Mouse (Mus musculus) thymus, postnatal 25 days (tissue): ENCODE measurements around the gene Cmtm6.

Experiments
- DNase-seq: peaks from one replicate; pipeline ENCODE4 v3.0.0; 2022

Cmtm6 gene

GRCm38 (mm10) chr9:114731871-114732682 lies 1.2 kb downstream of the Cmtm6 start:
- peak; percentile 36 for DNase-seq

GRCm38 (mm10) chr9:114733238-114733637 lies 2.3 kb downstream of the Cmtm6 start:
- DNase-seq = no peak

DNA sequence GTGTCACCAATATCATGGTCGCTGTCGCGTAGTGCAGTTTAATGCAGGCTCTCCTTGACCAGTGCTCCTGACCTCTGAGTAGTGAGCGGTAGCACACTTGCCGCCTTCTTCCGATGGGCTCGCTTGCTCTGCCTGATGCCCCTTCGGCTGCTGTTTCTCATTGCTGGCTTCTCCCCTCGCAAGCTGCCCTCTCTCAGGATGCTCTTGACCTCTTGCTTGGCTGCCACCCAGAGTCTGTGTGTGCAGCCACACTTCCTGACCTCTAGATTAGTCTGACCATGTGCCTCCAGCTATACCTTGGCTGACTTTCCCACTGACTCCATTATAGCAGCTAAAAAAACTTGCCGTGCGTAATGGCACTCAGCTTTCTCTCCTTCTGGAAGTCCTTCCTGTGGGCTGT lies 5.5 kb downstream of the Cmtm6 start:
- DNase-seq = no peak

- DNase-seq = no peak
These were observed 9.4 kb downstream of the Cmtm6 start for GRCm38 (mm10) chr9:114740336-114740735.

DNA sequence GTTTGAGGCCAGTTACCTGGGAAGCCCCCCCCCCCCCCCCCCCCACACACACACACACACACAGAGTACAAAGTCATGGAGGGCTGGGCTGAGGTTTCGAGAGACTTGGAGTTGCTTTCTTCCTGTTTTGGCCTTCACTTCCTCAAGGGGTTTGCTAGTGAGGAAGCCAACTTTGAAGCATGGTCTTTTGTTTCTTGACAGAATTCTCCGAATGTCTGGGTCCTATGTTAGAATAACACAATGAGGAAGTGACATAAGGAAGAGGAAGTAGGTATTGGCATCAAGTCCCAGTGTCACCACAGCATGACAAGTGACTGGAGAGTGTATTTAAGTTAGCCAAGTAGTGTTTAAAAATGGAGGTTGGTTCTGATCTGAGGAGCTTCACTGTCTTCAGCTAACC lies 11.8 kb downstream of the Cmtm6 start:
- DNase-seq = no peak

DNA sequence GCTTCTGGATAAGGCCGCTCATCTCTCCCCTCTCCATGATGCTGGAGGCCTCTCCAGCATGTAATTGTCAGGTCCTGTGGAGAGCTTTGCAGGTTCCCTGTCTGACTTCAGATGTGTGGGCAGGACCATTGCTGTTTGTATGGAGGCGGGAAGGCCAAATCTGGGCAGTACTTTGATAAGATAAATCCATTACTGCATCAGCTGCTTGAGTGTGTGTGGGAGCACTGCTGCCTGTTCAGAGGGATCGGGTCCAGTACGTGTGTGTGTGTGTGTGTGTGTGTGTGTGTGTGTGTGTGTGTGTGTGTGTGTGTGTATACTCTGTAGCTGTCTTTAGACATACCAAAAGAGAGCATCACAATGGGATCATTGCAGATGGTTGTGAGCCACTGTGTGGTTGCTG lies 14.2 kb downstream of the Cmtm6 start:
- DNase-seq = no peak

- DNase-seq = no peak
These were observed 14.7 kb downstream of the Cmtm6 start for GRCm38 (mm10) chr9:114745654-114746053.

DNA sequence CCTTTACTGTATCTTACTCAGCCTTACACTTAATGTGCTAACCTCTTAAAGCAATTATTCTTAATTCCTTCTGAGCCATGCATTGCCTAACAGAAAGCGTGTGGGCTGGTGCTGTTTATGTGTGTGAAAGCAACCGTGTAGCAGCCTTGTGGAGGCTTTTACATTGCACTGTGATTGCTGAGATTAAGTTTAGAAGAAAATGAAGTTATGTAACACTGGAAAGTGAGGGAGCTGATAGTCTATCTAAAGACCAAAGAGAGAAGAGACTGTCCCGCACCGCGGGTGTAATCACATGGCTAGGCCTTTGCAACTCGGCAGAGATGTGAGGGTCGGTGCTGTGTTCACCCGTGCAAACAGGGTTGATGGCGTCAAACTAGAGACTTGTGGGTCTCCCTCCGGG lies 16.1 kb downstream of the Cmtm6 start:
- DNase-seq = no peak

DNA sequence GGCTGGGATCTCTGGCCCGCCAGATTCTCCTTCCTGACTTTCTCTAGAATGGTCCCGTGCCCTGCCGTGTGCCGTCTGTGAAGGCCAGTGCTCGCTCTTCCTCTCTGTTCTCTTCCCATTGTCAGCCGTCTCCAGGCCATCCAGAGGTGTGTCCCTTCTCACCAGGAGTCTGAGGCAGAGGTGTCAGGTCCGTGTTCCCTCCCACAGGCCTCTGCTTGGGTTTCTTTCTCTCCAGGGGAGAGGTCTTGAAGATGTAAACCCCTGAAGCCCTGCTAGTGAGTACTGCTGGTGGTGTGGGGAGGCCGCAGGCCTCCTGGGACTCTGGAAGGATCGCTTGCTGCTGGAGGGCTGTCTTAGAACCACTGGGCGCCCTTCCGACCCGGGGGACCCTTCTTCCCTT lies 16.6 kb downstream of the Cmtm6 start:
- DNase-seq = no peak

DNA sequence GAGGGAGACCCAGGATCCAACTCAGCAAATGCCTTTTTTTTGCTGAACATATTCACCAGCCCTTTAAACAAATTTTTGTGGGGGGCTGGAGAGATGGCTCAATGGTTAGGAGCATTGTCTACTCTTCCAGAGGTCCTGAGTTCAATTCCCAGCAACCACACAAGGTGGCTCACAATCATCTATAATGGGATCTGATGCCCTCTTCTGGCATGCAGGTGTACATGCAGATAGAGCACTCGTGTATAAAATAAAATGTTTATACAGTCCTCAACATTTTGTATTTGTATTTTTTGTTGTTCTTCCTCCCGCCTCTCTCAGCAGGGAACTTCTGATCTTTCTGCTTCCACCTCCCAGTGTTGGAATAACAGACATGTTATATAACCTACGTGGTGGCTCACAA lies 20.7 kb downstream of the Cmtm6 start:
- no peak for DNase-seq

DNA sequence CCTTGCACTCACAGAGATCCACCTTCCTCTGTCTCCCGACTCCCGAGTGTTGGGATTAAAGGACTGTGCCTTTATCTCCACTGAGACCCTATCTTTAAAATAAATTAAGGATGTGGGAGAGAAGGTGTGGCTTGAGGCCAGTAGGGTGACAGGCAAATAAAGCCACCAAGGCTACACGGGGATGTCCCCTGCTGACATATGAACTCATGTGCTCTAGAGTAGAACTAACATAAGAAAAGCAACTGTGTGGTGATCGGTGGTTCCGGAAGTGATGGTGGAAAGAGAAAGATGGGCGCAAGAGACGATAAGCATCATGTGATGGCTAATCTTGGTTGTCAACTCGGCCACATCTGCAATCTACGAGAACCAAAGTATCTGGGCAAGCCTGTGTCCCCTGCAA lies 21.4 kb downstream of the Cmtm6 start:
- DNase-seq = no peak

GRCm38 (mm10) chr9:114752863-114753484 lies 22.1 kb downstream of the Cmtm6 start:
- DNase-seq = peak; percentile 97

DNA sequence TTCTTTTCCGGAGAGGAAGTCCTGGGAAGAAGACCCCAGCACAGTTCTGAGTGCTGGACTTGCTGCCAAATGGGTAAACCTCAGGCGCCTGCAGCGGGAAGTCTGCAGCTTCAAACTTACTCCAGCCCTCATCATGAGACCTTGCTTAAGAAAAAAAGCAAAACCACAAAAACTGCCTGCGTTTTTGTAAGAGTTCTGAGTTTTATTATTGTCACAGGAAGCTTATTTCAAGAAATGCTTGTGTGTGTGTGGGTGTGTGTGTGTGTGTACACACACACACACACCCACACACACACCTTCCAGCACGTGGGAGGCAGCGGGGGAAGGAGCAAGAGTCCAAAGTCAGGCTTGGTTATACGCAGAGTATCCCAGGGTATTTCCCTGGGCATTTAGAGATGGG lies 27.4 kb downstream of the Cmtm6 start:
- DNase-seq = no peak

- DNase-seq = no peak
These were observed 27.9 kb downstream of the Cmtm6 start for GRCm38 (mm10) chr9:114758801-114759200.

DNA sequence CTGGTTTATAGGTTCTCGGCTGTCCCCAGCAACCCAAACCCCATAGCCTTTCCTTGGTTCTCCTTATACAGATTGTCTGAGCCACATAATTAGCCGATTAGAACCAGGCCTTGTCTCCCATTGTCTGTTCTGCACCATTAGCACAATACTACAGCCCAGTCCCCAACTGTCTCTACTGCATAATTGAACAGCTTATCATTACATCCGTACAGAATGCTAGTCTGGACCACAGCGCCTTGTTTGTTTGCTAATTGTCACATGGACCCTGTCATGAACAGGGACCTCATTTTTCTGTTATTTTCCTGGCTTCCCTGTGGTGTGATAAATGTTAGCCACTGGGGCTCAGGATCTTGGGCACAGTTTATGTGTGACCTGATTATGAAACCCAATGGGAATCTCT lies 29.0 kb downstream of the Cmtm6 start:
- DNase-seq = no peak

DNA sequence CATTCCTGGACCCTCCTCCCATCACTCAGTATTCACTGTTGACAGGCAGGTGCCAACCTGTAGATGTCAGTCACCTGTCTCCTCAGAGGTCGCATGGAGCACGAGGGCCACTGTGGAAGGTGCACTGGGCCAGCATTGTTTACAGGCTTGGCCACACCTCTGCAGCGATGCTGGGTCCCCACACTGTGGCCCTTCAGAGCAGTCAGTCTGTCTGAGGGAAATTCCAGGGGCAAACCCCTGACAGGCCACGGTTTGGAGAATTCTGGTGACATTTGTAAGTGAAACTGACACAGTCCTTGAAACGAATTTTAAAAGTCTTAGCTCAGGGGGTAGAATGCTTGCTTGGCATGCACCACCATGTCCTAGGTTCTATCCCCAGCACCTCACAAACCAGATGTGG lies 29.4 kb downstream of the Cmtm6 start:
- DNase-seq = no peak

DNA sequence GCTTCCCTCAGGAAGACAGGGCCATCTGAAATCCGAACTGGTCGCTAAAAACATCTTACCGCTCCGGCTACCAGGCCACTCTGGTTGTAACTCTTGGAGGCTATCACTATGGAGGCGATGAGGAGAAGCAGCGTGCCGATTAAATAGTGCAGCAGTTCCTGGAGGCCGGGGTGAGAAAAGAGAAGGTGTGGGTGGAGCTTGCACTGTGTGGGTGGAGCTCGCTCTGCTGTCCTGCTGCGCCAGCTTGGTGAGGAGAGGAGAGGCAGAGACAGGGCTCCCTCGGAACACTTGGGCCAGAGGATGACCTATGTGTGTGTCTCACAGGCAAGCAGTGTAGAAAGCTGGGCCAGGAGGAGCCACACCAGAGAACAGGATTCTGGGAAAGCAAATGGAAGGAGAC lies 30.9 kb downstream of the Cmtm6 start:
- DNase-seq = no peak

DNA sequence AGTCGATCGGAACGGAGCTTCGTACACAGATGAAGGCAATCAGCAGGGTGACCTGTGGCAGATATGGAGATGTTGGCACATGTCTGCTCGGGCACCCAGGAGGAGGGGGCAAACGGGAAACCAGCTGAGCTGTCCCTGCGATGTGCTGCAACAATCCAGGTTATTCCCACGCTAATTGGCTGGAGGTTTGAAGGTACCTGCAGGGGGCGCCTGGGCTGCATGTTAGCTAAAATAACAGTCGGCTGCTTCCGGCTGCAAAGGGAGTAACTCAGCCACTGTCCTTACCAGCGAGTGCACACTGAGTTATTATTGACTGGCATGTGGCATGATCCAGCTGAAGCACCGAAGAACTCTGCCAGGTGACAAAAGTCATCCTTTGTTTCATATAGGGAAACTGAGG lies 32.4 kb downstream of the Cmtm6 start:
- peak; percentile 61 for DNase-seq

DNA sequence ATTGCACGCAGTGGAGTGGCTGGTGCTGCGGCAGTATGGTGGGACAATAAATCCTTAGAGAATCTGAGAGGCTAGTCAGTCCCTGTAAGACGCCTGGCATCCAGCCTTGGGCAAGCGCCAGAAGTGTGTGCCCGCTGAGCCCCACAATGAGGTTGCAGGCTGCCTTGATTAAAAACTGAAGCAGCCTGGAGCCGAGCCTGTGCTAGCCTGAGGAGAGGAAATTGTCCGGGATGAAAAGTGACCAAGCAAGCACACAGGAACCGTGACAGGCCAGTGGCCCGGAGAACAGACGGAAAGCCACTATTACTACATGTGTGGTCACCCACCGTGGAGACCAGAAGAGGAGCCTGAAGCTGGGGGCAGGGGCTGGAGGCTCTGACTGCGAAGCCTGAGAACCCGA lies 36.1 kb downstream of the Cmtm6 start:
- no peak for DNase-seq

DNA sequence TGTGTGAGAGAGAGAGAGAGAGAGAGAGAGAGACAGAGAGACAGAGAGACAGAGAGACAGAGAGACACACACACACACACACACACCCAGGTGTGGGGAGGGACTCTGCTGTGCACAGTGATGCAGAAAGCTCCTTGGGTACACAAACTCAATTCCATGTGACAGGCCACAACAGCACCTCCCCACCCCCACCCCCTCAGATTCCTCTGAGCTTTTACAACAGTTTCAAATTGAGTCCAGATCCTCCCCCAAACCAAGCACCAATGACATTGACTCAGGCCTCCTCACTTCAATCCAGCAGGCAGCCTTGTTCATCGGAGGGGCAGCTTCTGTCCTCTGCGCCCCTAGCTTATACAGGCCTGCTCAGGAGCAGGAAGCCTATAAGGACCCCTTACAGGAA lies 36.6 kb downstream of the Cmtm6 start:
- DNase-seq = no peak

- no peak for DNase-seq
These were observed 37.1 kb downstream of the Cmtm6 start for GRCm38 (mm10) chr9:114768066-114768465.

DNA sequence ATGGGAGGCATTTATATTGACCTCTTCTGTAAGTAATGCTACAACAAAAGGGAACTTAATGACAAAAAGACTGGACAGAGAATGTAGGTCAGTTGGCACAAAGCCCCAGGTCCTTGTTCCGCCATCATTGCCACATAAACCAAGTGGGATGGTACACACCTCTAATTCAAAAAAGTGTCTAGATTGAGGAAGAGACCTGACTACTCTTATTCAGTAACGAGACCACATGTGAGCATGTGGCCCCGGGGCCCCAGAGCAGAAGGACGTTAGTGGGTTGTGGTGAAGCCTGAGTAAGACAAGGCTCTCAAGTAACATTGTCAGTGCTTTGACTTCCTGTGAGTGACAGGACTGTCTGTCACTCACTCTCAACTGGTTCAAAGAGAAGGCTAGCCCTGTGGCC lies 39.3 kb downstream of the Cmtm6 start:
- peak; percentile 51 for DNase-seq

DNA sequence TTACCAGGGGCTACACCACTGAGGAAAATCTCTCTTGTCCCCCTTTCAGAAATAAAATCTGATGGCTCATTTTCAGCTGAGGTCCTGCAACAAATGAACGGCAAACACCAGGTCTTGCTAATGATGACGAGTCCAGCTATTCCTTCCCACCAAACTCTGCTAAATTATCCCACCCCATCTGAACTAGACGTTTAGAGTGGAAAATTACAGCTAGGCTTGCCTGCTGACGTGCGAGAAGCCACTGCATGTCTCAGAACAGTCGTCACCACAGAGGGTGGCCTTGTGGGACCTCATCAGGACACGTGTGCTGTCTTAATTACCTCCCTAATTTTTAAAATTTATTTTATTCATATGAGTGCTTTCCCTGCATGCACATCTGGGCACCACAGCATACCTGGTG lies 40.6 kb downstream of the Cmtm6 start:
- DNase-seq = no peak

DNA sequence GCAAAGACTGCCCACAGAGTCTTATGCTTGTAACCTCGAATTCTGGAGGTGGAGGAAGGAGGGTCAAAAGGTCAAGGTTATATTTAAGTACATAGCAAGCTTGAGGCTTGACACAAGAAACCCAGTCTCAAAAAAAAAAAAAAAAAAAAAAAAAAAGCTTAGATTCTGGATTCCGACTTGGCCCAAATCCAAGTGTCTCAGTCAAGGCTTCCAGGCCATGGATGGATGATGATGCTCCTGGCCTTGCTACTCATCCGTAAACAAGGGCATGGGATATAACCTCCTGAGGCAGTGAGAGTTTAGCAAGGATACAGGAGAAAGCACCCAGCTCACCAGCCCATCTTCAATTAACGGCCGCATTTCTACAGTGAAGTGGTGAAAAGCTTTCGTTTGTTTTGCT lies 43.7 kb downstream of the Cmtm6 start:
- no peak for DNase-seq

DNA sequence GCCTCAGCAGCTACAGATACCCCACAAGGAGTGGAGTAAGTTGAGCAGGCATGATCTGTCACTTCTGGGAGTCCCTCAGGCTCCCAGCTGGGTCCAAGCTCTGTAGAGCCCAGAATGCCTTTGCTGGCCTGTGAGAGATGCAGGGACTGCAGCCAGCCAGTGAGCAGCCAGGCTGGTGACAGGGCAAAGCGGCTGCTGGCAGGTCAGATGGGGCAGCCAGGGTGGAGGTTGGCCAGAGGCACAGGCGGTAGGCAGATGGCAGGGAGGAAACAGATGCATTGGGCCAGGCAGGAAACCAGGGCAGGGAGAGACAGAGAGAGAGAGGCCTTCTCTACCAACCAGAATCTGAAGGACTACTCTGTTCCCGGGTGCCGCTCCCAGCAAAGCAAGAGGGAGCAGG lies 44.4 kb downstream of the Cmtm6 start:
- peak; percentile 73 for DNase-seq
